Mouse (Mus musculus) thymus, postnatal 25 days (tissue): ENCODE results near the gene Sec62.

ENCODE experiments used
- DNase-seq: peaks from one replicate; pipeline ENCODE4 v3.0.0; 2022

Sec62 gene

GRCm38 (mm10) chr3:30792737-30793402 is at the start of gene Sec62:
TSS of gene Sec62 (plus strand) at chr3:30792875.
- DNase-seq: peak; percentile 95

GRCm38 (mm10) chr3:30742891-30743290 is 49.8 kb upstream of the Sec62 start:
- DNase-seq: no peak

GRCm38 (mm10) chr3:30746006-30746405 is 46.7 kb upstream of the Sec62 start, which contains the start of gene Samd7:
TSS of gene Samd7 (plus strand) at chr3:30746293.
- DNase-seq: no peak

- DNase-seq: no peak
These were observed 44.4 kb upstream of the Sec62 start for GRCm38 (mm10) chr3:30748316-30748715.

GRCm38 (mm10) chr3:30754696-30755095 is 38.0 kb upstream of the Sec62 start:
- no peak for DNase-seq

GRCm38 (mm10) chr3:30764877-30765276 is 27.8 kb upstream of the Sec62 start:
- no peak for DNase-seq

- peak; percentile 42 for DNase-seq
These were observed 27.2 kb upstream of the Sec62 start for GRCm38 (mm10) chr3:30765311-30766027.

- DNase-seq: no peak
These were observed 26.5 kb upstream of the Sec62 start for GRCm38 (mm10) chr3:30766177-30766576.

GRCm38 (mm10) chr3:30767271-30767670 is 25.4 kb upstream of the Sec62 start:
- no peak for DNase-seq

- DNase-seq: no peak
These were observed 22.7 kb upstream of the Sec62 start for GRCm38 (mm10) chr3:30769755-30770515.

- no peak for DNase-seq
These were observed 21.1 kb upstream of the Sec62 start for GRCm38 (mm10) chr3:30771560-30771959.

- no peak for DNase-seq
These were observed 20.0 kb upstream of the Sec62 start for GRCm38 (mm10) chr3:30772631-30773030.

GRCm38 (mm10) chr3:30774677-30775076 is 18.0 kb upstream of the Sec62 start:
- DNase-seq: no peak

GRCm38 (mm10) chr3:30777984-30778383 is 14.7 kb upstream of the Sec62 start:
- DNase-seq: no peak

- DNase-seq: no peak
These were observed 4.1 kb upstream of the Sec62 start for GRCm38 (mm10) chr3:30788531-30788930.

- DNase-seq: peak; percentile 32
These were observed 937 bp downstream of the Sec62 start for GRCm38 (mm10) chr3:30793403-30794221.

GRCm38 (mm10) chr3:30802171-30802570 is 9.5 kb downstream of the Sec62 start:
- DNase-seq: no peak

- DNase-seq: no peak
These were observed 20.2 kb downstream of the Sec62 start for GRCm38 (mm10) chr3:30812881-30813280.

GRCm38 (mm10) chr3:30818630-30819125 is 26.0 kb downstream of the Sec62 start:
- no peak for DNase-seq

- no peak for DNase-seq
These were observed 29.5 kb downstream of the Sec62 start for GRCm38 (mm10) chr3:30822163-30822562.

- DNase-seq: no peak
These were observed 33.4 kb downstream of the Sec62 start for GRCm38 (mm10) chr3:30826069-30826468.

GRCm38 (mm10) chr3:30831848-30832606 is 39.4 kb downstream of the Sec62 start:
- no peak for DNase-seq
